Mouse (Mus musculus): ENCODE results near the gene Zcchc8. TPM values are rescaled to one million over a fixed set of nuclear protein-coding genes. Genes with fewer than 3 reads are reported as not detected.

Gene Zcchc8
- polyA plus RNA-seq, 1 experiment from 2014 or later, result 97.4 TPM

DNA sequence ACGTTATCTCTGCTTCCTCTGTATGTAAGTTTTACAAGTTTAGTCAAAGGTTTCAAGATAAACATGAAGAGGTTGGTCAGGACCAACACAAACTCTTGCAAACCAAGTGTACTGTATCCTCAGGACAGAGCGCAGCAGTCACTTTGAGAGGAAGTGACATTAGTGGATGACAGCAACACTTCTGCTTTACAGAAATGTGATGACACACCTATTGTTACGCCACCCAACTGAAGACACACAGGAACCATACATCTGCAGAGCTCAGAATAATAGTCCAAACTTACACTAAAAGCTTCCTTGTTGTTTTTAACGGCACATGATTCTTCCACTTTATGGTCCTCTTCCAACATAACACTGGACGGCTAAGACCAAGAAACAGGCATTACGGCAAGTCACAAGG is 7.1 kb downstream of the Zcchc8 start:
- peaks cover 84% of the 10 kb centered on the region for H3K36me3 ChIP-seq (ENCODE audit: poor library complexity, severe bottlenecking)
- WGBS, result 96% methylated on average over 6 of the region's 6 CpGs
- no peak for ATAC-seq

GRCm38 (mm10) chr5:123709571-123709970 is 11.3 kb downstream of the Zcchc8 start:
- no peak for ATAC-seq
- peaks cover 96% of the 10 kb centered on the region for H3K36me3 ChIP-seq (ENCODE audit: poor library complexity, severe bottlenecking)

More for the DNA sequence above, 7.1 kb downstream of the Zcchc8 start:
- Histone ChIP-seq H3K9me3 (replicated peaks) (no peaks in the 10 kb centered on the region), H3K4me2 (no peak overlapping the region), H3K4me1 (peaks cover 16% of the 10 kb centered on the region), H3K27me3 (no peaks in the 10 kb centered on the region), H3K9ac (no peak overlapping the region), H3K27ac (no peak overlapping the region), H3K4me3 (no peak overlapping the region)

GRCm38 (mm10) chr5:123708598-123708997 is 12.3 kb downstream of the Zcchc8 start:
- Histone ChIP-seq H3K27ac (no peak overlapping the region), H3K4me3 (no peak overlapping the region), H3K27me3 (no peaks in the 10 kb centered on the region), H3K4me2 (no peak overlapping the region), H3K36me3 (ENCODE audit: poor library complexity, severe bottlenecking) (peaks cover 96% of the 10 kb centered on the region), H3K9me3 (replicated peaks) (no peaks in the 10 kb centered on the region), H3K9ac (no peak overlapping the region), H3K4me1 (no peaks in the 10 kb centered on the region)
- no peak for ATAC-seq
- WGBS, result 95% methylated on average over 12 of the region's 12 CpGs

More at GRCm38 (mm10) chr5:123709571-123709970, 11.3 kb downstream of the Zcchc8 start:
- Histone ChIP-seq H3K27me3 (no peaks in the 10 kb centered on the region), H3K9ac (no peak overlapping the region), H3K9me3 (replicated peaks) (no peaks in the 10 kb centered on the region), H3K27ac (no peak overlapping the region), H3K4me2 (no peak overlapping the region), H3K4me1 (no peaks in the 10 kb centered on the region), H3K4me3 (no peak overlapping the region)
- WGBS, result 93% methylated on average over 4 of the region's 4 CpGs

GRCm38 (mm10) chr5:123700625-123701024 is 20.3 kb downstream of the Zcchc8 start:
- Histone ChIP-seq H3K36me3 (ENCODE audit: poor library complexity, severe bottlenecking) (peaks cover 79% of the 10 kb centered on the region), H3K9ac (no peak overlapping the region), H3K27me3 (no peaks in the 10 kb centered on the region), H3K4me3 (no peak overlapping the region), H3K9me3 (replicated peaks) (no peaks in the 10 kb centered on the region), H3K4me2 (no peak overlapping the region), H3K27ac (no peak overlapping the region; the same call in 1 of the 2 replicates), H3K4me1 (no peaks in the 10 kb centered on the region)
- no peak for ATAC-seq
- 75% methylated on average over 11 of the region's 11 CpGs for WGBS

DNA sequence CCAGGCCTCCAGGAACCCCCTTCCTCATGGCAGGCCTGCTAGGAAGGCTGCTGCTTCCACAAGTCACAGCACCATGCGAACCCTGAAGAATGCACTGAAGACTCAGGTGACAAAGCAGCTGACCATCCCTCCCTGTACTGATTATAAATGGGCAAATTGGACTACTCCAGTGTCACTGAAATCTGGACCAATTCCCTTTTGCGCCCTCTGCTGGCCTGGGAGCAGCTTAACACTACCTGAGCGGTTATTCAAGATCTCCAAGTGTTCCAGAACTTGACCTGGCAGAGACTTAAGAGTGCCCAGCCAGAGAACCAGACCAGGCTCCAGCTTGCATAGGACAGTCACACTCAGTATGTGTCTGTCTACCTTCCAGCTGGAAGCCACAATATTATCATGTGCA is 21.7 kb downstream of the Zcchc8 start:
- Histone ChIP-seq H3K4me1 (no peaks in the 10 kb centered on the region), H3K9me3 (replicated peaks) (no peaks in the 10 kb centered on the region), H3K36me3 (ENCODE audit: poor library complexity, severe bottlenecking) (peaks cover 64% of the 10 kb centered on the region), H3K27me3 (no peaks in the 10 kb centered on the region), H3K9ac (no peak overlapping the region), H3K4me3 (no peak overlapping the region), H3K27ac (no peak overlapping the region), H3K4me2 (no peak overlapping the region)
- peak; percentile 36; the same call in 1 of the 2 replicates for ATAC-seq
- WGBS, result 31% methylated on average over 3 of the region's 3 CpGs

- Histone ChIP-seq H3K36me3 (ENCODE audit: poor library complexity, severe bottlenecking) (peaks cover 42% of the 10 kb centered on the region), H3K4me1 (no peaks in the 10 kb centered on the region), H3K27ac (no peak overlapping the region), H3K9me3 (replicated peaks) (no peaks in the 10 kb centered on the region), H3K4me3 (no peak overlapping the region), H3K4me2 (no peak overlapping the region), H3K27me3 (no peaks in the 10 kb centered on the region), H3K9ac (no peak overlapping the region)
- no peak for ATAC-seq
- WGBS, result 88% methylated on average over 4 of the region's 4 CpGs
Measured at GRCm38 (mm10) chr5:123696961-123697360, 23.9 kb downstream of the Zcchc8 start.

GRCm38 (mm10) chr5:123696244-123696643 is 24.7 kb downstream of the Zcchc8 start:
- ATAC-seq, result no peak

DNA sequence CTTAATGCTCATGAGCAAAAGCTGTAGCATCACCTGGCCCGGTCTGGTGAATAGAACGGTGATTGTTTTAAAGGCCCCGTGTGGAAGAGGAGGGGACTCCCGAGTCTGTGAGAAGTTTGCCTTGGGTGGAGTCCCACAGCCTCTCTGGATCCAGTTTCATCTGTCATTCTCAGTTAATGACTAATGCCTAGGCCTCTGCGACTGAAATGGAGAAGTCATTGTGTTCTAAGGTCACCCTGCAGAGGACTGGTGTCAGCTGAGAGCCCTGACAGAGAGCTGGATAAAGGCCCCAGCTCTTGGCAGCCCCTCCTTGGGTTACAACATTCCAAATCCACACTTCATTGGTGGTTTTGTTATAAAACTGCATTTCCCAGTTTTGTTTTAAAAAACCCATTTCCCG is 26.4 kb downstream of the Zcchc8 start:
- ATAC-seq, result no peak
- no peaks in the 10 kb centered on the region for H3K4me1 ChIP-seq
- no peak overlapping the region for H3K9ac ChIP-seq
- H3K36me3 ChIP-seq (ENCODE audit: poor library complexity, severe bottlenecking), result peaks cover 22% of the 10 kb centered on the region
- H3K4me2 ChIP-seq, result no peak overlapping the region
- H3K27ac ChIP-seq, result no peak overlapping the region
- no peaks in the 10 kb centered on the region for H3K27me3 ChIP-seq
- H3K9me3 ChIP-seq (replicated peaks), result no peaks in the 10 kb centered on the region
- no peak overlapping the region for H3K4me3 ChIP-seq
- WGBS, result 69% methylated on average over 6 of the region's 6 CpGs

More at GRCm38 (mm10) chr5:123696244-123696643, 24.7 kb downstream of the Zcchc8 start:
- 93% methylated on average over 7 of the region's 7 CpGs for WGBS
- H3K27me3 ChIP-seq, result no peaks in the 10 kb centered on the region
- H3K4me3 ChIP-seq, result no peak overlapping the region
- no peaks in the 10 kb centered on the region for H3K9me3 ChIP-seq (replicated peaks)
- H3K36me3 ChIP-seq (ENCODE audit: poor library complexity, severe bottlenecking), result peaks cover 35% of the 10 kb centered on the region
- no peaks in the 10 kb centered on the region for H3K4me1 ChIP-seq
- no peak overlapping the region for H3K4me2 ChIP-seq
- no peak overlapping the region for H3K9ac ChIP-seq
- no peak overlapping the region for H3K27ac ChIP-seq

GRCm38 (mm10) chr5:123684221-123685144 is 36.4 kb downstream of the Zcchc8 start, which contains the start of gene Clip1:
Clip1 (minus strand) TSS chr5:123684618.
- no peaks in the 10 kb centered on the region for H3K36me3 ChIP-seq (ENCODE audit: poor library complexity, severe bottlenecking)
- under 1% methylated on average over 43 of the region's 64 CpGs for WGBS
- no peaks in the 10 kb centered on the region for H3K27me3 ChIP-seq
- H3K27ac ChIP-seq, result peak within 1 kb of the TSS; percentile 99
- H3K4me1 ChIP-seq, result peaks cover 38% of the 10 kb centered on the region
- H3K9ac ChIP-seq, result peak within 1 kb of the TSS; percentile 100
- ATAC-seq, result peak; percentile 80
- no peaks in the 10 kb centered on the region for H3K9me3 ChIP-seq (replicated peaks)
- H3K4me3 ChIP-seq, result peak within 1 kb of the TSS; percentile 92
- peak within 1 kb of the TSS; percentile 65 for H3K4me2 ChIP-seq

DNA sequence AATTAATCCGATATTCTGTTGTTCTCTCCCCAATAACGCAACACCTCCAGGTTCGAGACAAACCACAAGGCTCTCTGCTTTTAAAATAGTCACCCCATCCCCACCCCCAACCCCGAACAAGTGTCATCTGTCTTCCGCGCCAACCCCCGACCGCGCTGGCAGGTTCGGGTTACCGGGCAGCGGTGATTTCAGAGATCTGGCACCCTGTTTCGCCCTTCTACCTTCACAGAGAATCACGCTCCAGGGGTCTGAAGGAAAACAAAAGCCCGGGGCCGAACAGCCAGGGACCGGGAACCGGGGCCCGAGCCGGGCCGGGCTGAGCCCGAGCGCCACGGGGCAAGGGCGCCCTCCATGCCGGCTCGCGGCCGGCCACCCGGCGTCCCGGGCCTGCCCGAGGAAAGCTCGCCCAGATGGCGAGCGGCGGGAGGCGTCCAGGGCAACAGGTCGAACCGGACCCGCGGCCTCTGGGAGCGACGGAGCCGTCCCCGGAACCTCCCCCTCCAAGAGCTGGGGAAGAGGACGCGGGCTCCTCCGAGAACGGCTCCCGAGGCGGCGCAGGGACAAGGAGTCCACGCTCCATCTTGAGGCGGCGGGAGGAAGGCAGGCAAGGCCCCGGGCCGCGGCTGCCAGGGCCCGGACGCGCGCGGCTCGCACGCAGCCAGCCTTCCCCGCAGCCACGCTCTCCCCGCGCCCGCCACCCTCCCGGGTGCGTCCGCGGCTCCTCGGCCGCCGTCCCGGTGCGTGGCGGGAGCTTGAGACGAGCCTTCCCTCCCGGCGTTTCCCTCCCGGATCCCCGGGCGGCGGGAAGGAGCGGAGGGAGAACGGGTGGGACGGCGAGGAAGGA is 37.3 kb downstream of the Zcchc8 start:
- H3K27ac ChIP-seq, result peak overlapping the region; percentile 99
- ATAC-seq, result peak; percentile 79
- no peaks in the 10 kb centered on the region for H3K27me3 ChIP-seq
- peak overlapping the region; percentile 65 for H3K4me2 ChIP-seq
- H3K4me1 ChIP-seq, result peaks cover 44% of the 10 kb centered on the region
- no peaks in the 10 kb centered on the region for H3K36me3 ChIP-seq (ENCODE audit: poor library complexity, severe bottlenecking)
- H3K9ac ChIP-seq, result peak overlapping the region; percentile 100
- no peaks in the 10 kb centered on the region for H3K9me3 ChIP-seq (replicated peaks)
- WGBS, result under 1% methylated on average over 71 of the region's 92 CpGs
- peak overlapping the region; percentile 92 for H3K4me3 ChIP-seq

GRCm38 (mm10) chr5:123683043-123683376 is 37.9 kb downstream of the Zcchc8 start:
- Histone ChIP-seq H3K9ac (peak overlapping the region; percentile 100), H3K4me1 (peaks cover 44% of the 10 kb centered on the region), H3K36me3 (ENCODE audit: poor library complexity, severe bottlenecking) (no peaks in the 10 kb centered on the region), H3K9me3 (replicated peaks) (no peaks in the 10 kb centered on the region), H3K27ac (peak overlapping the region; percentile 99), H3K4me3 (peak overlapping the region; percentile 92), H3K4me2 (peak overlapping the region; percentile 65), H3K27me3 (no peaks in the 10 kb centered on the region)
- ATAC-seq, result peak; percentile 63
- WGBS, result 3% methylated on average over 6 of the region's 6 CpGs

DNA sequence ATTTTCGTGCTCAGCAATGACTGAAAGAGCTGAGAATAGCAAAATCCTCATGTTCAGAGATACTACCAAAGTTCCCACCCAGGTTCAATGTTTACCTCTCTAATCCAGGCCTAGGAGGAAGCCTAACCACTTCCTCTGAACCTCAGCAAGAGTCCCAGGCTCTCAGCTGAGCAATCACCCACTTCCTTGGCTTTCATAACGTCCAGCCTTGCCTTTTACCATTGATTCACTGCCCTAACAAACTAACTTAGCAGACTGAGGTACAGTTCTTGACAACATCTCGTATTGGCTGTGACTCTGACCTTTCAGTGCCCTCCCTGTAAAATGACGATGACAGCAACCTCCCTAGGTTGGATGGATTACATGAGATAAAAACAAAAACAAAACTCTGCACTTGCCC is 38.5 kb downstream of the Zcchc8 start:
- no peak for ATAC-seq
- Histone ChIP-seq H3K4me2 (peak overlapping the region; percentile 65), H3K4me3 (peak overlapping the region; percentile 92), H3K9me3 (replicated peaks) (no peaks in the 10 kb centered on the region), H3K27ac (no peak overlapping the region), H3K36me3 (ENCODE audit: poor library complexity, severe bottlenecking) (peaks cover 2% of the 10 kb centered on the region; the same call in 1 of the 2 replicates), H3K27me3 (no peaks in the 10 kb centered on the region), H3K4me1 (peaks cover 44% of the 10 kb centered on the region), H3K9ac (peak overlapping the region; percentile 100)
- WGBS, result 50% methylated on average over 4 of the region's 4 CpGs

Measured in forebrain, embryonic 13.5 days (tissue).